Mouse (Mus musculus): ENCODE measurements around the gene Gm10322.

DNA sequence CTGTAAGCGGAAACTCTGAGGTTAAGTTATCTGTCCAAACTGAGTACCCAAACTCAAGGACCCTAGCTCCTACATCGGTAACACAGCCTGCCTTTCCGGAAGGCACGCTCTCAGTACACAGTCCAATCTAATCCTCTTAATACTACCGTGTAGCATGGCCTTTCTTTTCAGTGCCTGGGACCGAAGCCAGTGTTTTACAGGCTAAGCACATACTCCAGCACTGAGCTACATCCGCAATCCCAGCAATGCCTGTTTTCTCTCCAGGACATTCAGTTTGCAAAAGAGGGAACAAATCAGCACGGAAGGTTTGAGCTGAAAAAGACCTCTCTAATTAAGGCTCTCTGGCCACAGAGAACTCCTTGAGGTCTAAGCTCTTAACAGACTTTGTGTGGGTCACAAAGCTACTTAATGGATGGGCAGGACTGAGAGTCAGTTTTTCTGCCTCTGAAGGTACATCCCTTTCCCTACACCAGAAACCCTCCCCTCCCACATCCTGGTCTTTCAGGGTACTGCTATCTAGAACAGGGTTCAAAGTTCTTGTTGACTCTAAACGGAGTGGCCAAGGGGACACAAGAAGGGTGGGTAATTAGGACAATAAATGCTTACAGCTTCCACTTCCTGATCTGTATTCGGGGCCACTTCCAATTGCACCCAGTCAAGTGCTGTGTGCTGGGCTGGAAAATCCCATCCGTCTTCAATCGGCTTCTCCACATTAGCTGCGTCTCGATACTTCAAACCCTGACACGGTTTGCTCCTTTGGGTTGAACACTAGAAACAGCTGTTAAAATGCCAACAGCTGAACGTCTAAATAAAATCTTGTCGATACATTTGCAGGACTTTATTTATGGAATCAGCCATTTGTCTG lies 13.0 kb downstream of the Gm10322 start:
- no peak for TF ChIP-seq CTCF (IDR thresholded peaks at IDR 0.05; ENCODE audit: low read depth)
- TF ChIP-seq EP300 (IDR thresholded peaks at IDR 0.05; ENCODE audit: low read depth): no peak

Data from liver, postnatal 0 days (tissue).